Mouse (Mus musculus) erythroblast, embryonic 14.5 days (primary cell): ENCODE results near the gene Psma3. TPM values are rescaled to one million over a fixed set of nuclear protein-coding genes. Genes with fewer than 3 reads are reported as not detected.
"Not testable (repeated sequence)": the region's sequence is repeated elsewhere in the genome, so short reads cannot be mapped to it uniquely, and the experiment has no call there.

ENCODE experiments used
- H3K27me3 ChIP-seq: 2 replicates; pipeline ENCODE4 v1.6.1; 2012; ENCODE audit warnings: inconsistent platforms; ENCODE audit not compliant: control insufficient read depth
- H3K36me3 ChIP-seq: 2 replicates; pipeline ENCODE4 v1.6.1; 2012; ENCODE audit warnings: mild to moderate bottlenecking, inconsistent platforms; ENCODE audit not compliant: control insufficient read depth
- H3K4me1 ChIP-seq: 2 replicates; pipeline ENCODE4 v1.6.1; 2012; ENCODE audit warnings: inconsistent platforms; ENCODE audit not compliant: control insufficient read depth
- H3K4me3 ChIP-seq: replicated peaks from 2 replicates; pipeline ENCODE3; 2012; ENCODE audit warnings: moderate library complexity, mild to moderate bottlenecking, inconsistent platforms
- H3K9me3 ChIP-seq: 2 replicates; pipeline ENCODE4 v1.6.1; 2012; ENCODE audit warnings: low read length, inconsistent platforms, mixed read lengths; ENCODE audit not compliant: control insufficient read depth
- GATA1 ChIP-seq: IDR thresholded peaks from 2 replicates; pipeline ENCODE4 v1.6.1; 2012; ENCODE audit warnings: low read length, inconsistent platforms, mixed read lengths
- TAL1 ChIP-seq: IDR thresholded peaks from 3 replicates; pipeline ENCODE4 v1.6.1; 2012; ENCODE audit warnings: low read length, inconsistent platforms, mixed read lengths
- polyA plus RNA-seq: library from polyadenylated mRNA; stranded (reverse); fragments of >175 nt; gene quantifications from 2 replicates; pipeline ENCODE4 v1.2.3, GENCODE M21; 2012

Gene Psma3
- polyA plus RNA-seq, 1 experiment = 2.3 TPM

DNA sequence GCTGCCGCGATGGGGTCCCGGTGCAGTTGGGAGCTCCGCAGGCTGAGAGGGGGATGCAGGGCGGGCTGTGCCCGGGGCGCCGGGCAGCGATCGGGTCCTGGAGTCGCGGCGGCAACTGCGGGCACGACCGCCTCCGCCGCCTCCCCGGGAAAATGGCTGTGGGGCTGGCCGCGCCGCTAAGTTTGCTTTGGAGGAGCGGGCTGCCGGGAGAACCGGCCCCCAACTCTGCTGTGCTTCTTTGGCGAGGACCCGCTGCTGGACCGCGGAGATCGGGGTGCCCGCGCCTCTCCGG is 41.7 kb downstream of the Psma3 start:
- TF ChIP-seq TAL1 (no peak), GATA1 (no peak)
- peak overlapping the region; percentile 100 for H3K4me3 ChIP-seq
- peaks cover 50% of the 10 kb centered on the region for H3K36me3 ChIP-seq
- no peaks in the 10 kb centered on the region for H3K9me3 ChIP-seq
- H3K4me1 ChIP-seq = peaks cover 41% of the 10 kb centered on the region
- no peaks in the 10 kb centered on the region for H3K27me3 ChIP-seq

DNA sequence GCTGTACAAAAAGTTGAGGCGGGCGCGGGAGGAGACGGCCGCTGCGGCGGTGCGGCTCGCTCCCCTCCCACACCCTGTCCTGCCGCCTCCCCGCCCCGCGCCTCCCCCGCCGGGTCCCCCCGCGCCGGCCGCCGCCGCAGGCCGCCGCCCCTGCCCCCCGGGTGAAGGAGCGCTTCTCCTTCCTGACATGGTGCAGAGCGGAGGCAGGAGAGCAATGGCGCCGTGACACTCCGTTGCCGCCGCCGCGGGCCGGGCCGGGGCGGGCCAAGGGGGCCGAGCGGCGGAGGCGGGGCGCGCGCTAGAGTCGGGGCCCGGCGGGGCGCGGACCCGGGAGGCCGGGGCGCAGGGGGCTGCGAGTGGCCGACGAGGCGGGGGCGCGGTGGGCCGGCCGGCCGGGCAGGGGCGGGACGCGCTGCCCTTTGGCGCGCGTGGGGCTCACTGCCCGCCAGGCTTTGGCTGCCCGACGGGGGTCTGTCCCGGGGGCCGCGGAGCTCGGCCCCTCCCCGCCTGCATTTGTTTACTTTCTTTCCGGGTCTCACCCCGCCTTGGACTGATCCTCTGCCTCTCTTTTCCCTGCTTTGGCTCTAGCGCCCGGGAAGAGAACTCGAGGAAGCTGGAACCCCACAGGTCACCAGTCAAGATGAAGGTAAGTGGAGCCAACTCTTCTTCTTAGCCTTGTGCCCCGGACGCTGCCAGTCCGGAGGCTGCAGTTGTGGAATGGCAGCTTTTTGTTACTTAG is 42.3 kb downstream of the Psma3 start:
- no peak for TF ChIP-seq GATA1
- no peak for TF ChIP-seq TAL1
- peaks cover 41% of the 10 kb centered on the region for H3K4me1 ChIP-seq
- H3K9me3 ChIP-seq = no peaks in the 10 kb centered on the region
- peaks cover 52% of the 10 kb centered on the region for H3K36me3 ChIP-seq
- H3K27me3 ChIP-seq = no peaks in the 10 kb centered on the region
- H3K4me3 ChIP-seq = peak overlapping the region; percentile 100

DNA sequence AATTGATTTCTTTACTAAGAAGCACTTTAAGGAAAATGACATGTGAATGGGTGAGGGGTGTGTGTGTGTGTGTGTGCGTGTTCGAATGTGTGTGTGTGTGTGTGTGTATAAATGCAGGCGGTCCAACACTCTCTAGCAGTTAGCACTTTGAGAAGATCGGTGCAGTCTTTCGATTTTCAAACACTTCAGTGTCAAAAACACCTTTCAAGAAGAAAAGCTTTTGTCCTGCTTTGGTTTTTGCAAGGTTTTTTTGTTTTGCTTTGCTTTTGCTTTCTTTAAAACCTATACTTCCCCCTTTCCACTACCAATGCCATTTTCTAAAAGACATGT is 42.8 kb downstream of the Psma3 start:
- no peak for TF ChIP-seq TAL1
- TF ChIP-seq GATA1 = no peak
- Histone ChIP-seq H3K9me3 (no peaks in the 10 kb centered on the region), H3K36me3 (peaks cover 52% of the 10 kb centered on the region), H3K27me3 (no peaks in the 10 kb centered on the region), H3K4me3 (peak overlapping the region; percentile 100), H3K4me1 (peaks cover 37% of the 10 kb centered on the region)

DNA sequence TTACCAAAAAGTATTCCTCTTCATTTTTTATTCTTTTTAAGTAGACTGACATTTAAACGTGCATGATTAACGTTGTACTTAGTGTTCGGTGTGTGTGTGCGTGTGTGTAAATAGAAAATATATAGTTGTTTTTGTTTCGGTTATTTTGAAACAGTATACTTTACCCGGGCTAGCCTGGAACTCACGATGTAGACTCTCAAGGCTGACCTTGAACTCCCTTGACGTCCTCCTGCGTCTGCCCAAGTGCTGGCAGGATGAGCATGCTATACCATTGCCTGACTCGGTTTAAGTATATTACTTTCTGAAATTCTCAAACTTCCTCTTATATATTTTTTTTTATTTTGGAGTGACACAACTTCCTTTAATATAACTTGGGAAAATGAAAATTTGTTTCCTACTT is 43.4 kb downstream of the Psma3 start:
- Histone ChIP-seq H3K9me3 (no peaks in the 10 kb centered on the region), H3K4me1 (peaks cover 34% of the 10 kb centered on the region), H3K27me3 (no peaks in the 10 kb centered on the region), H3K4me3 (peak overlapping the region; percentile 100), H3K36me3 (peaks cover 53% of the 10 kb centered on the region)
- TF ChIP-seq GATA1 = no peak
- no peak for TF ChIP-seq TAL1

DNA sequence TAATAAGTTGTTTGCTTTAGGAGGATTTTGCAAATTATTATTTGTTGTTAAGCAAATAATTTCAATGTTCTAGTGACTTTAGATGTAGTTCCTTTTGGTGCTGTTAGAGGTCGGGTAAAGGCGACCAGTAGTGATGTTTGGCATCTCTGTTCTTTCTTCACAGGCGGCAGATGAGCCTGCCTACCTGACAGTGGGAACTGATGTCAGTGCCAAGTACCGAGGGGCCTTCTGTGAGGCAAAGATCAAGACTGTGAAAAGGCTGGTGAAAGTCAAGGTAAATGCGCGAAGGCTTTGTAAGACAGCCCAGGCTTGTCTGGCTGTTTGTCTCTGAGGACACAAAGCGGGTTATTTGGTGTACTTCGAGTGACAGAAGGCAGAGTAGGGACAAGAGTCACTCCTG is 44.8 kb downstream of the Psma3 start:
- H3K9me3 ChIP-seq = no peaks in the 10 kb centered on the region
- TF ChIP-seq TAL1 = no peak
- TF ChIP-seq GATA1 = no peak
- peaks cover 24% of the 10 kb centered on the region for H3K4me1 ChIP-seq
- H3K27me3 ChIP-seq = no peaks in the 10 kb centered on the region
- no peak overlapping the region for H3K4me3 ChIP-seq
- H3K36me3 ChIP-seq = peaks cover 57% of the 10 kb centered on the region

DNA sequence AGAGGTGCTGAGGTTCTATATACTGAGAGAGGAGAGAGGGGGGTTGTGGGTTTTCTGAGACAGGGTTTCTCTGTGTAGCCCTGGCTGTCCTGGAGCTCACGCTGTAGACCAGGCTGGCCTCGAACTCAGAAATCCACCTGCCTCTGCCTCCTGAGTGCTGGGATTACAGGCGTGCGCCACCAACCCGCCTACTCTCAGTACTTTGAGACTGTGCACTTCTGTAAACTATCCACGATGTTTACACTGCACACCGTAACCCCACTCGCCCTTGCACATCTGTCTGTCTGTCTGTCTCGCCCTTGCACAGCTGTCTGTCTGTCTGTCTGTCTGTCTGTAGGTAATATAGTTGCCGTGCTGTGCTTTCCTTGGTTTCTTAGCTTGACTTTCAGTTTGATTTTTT is 50.0 kb downstream of the Psma3 start:
- peaks cover 94% of the 10 kb centered on the region for H3K36me3 ChIP-seq

DNA sequence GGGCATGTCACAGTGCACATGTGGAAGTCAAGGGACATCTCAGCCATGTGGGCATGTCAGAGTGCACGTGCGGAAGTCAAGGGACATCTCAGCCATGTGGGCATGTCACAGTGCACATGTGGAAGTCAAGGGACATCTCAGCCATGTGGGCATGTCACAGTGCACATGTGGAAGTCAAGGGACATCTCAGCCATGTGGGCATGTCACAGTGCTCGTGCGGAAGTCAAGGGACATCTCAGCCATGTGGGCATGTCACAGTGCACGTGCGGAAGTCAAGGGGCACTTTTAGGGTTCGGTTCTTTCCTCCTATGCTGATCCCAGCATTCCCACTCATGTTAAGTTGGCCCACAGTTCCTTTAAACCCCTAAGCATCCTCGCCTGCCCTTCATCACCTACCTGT is 53.8 kb downstream of the Psma3 start:
- not testable (repeated sequence) for H3K27me3 ChIP-seq, H3K4me1 ChIP-seq, H3K9me3 ChIP-seq, H3K4me3 ChIP-seq
- H3K36me3 ChIP-seq = peaks cover 88% of the 10 kb centered on the region

More for the DNA sequence above, 50.0 kb downstream of the Psma3 start:
- Histone ChIP-seq H3K9me3 (no peaks in the 10 kb centered on the region), H3K4me3 (no peak overlapping the region), H3K27me3 (no peaks in the 10 kb centered on the region), H3K4me1 (peaks cover under 1% of the 10 kb centered on the region)
- TF ChIP-seq TAL1 (no peak), GATA1 (no peak)

DNA sequence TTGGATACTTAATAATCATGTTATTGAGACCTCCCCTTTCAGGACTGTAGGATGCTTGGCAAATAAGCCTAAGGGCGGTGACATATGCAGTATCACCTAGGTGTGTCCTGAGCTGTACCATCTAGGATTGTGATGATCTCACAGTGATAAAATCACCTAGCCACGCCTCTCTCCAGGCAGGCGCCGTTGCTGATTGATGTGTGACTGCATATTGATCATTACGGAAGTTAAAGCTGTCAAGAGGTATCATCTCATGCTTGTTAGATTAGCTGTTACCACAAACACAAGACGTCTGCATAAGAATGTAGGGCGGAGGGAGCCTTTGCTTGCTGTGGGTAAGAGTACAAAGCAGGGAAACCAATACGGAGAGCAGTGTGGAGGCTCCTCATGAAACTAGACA is 55.8 kb downstream of the Psma3 start:
- H3K36me3 ChIP-seq = peaks cover 83% of the 10 kb centered on the region
- no peak overlapping the region for H3K4me3 ChIP-seq
- TF ChIP-seq TAL1 (no peak), GATA1 (no peak)
- no peaks in the 10 kb centered on the region for H3K27me3 ChIP-seq
- peaks cover 3% of the 10 kb centered on the region for H3K4me1 ChIP-seq
- H3K9me3 ChIP-seq = no peaks in the 10 kb centered on the region

DNA sequence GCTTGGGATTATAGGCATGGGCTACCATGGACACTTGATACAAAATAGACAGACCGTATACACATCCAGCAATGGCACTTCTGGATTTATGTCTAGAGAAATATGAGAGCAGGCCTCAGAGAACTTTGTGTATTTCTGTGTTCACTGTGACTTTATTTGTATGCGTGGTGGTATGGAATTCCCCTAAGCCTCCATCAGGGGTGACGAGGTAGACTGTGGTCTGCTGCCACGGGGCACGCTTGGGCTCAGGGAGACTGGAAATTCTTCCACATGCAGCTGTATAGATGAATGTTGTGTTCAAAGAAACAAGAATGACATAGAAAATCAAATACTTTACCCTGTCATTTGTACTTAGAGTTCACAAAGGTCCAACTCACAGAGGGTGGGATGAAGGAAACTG is 56.3 kb downstream of the Psma3 start:
- H3K27me3 ChIP-seq = no peaks in the 10 kb centered on the region
- TF ChIP-seq TAL1 = no peak
- TF ChIP-seq GATA1 = no peak
- H3K4me3 ChIP-seq = no peak overlapping the region
- peaks cover 3% of the 10 kb centered on the region for H3K4me1 ChIP-seq
- peaks cover 82% of the 10 kb centered on the region for H3K36me3 ChIP-seq
- no peaks in the 10 kb centered on the region for H3K9me3 ChIP-seq

DNA sequence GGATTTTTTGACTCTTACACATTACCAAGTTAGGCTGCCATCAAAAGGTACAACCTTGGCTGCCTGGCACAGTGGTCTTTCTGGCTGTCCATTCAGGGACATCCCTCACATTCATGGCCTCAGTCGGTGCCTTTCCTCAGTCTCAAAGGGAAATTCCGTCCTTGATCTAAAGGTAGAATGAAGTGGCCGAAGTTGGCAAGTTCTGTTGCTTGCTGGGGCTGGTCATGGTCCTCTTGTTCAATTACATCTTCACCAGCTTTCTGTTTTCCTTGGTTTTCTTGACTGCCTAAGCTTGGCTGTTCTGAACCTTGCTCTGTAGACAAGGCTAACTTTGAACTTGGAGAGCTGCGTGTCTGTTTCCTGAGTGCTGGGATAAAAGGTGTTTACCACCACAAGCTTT is 61.4 kb downstream of the Psma3 start:
- peaks cover 6% of the 10 kb centered on the region; the same call in 1 of the 2 replicates for H3K9me3 ChIP-seq
- peaks cover 14% of the 10 kb centered on the region for H3K4me1 ChIP-seq
- no peak overlapping the region for H3K4me3 ChIP-seq
- peaks cover 86% of the 10 kb centered on the region for H3K36me3 ChIP-seq
- no peaks in the 10 kb centered on the region for H3K27me3 ChIP-seq
- TF ChIP-seq GATA1 = no peak
- TF ChIP-seq TAL1 = no peak
